Mouse (Mus musculus) Patski (cell line): ENCODE results near the gene Arhgef17. TPM values are rescaled to one million over a fixed set of nuclear protein-coding genes. Genes with fewer than 3 reads are reported as not detected.

Experiments
- ATAC-seq: fragments of 100-300 bp; one replicate; pipeline ENCODE4 v1.8.0; 2021
- CTCF ChIA-PET: fragments of 350-600 bp; sonication (Branson Sonifier 250); formaldehyde crosslinking; loops from one replicate; lab custom pipeline; 2022; ENCODE audit warnings: inconsistent platforms; lab: Charles Lee
- POLR2A ChIA-PET: fragments of 350-600 bp; sonication (Branson Sonifier 250); formaldehyde crosslinking; loops from one replicate; lab custom pipeline; 2022; ENCODE audit warnings: antibody characterized with exemption, inconsistent platforms; lab: Charles Lee
- DNase-seq: peaks from one replicate; pipeline ENCODE4 v3.0.0-alpha.2; 2011; ENCODE audit warnings: low read depth, low spot score
- H3K27me3 ChIP-seq: fragments of 371-371 bp; one replicate; pipeline ENCODE4 v1.5.1; 2021
- CTCF ChIP-seq: fragments of 100-300 bp; IDR thresholded peaks from one replicate; pipeline ENCODE4 v1.5.1; 2021
- in situ Hi-C: fragments of 300-500 bp; cut with MboI; formaldehyde crosslinking; loops from 3 replicates; pipeline ENCODE4 v1.11.1; 2018; ENCODE audit warnings: low pct_unique_long_range_greater_than_20kb, mixed read lengths
- polyA plus RNA-seq: library from polyadenylated mRNA; unstranded; gene quantifications from one replicate; pipeline ENCODE4 v1.2.3, GENCODE M21; 2021

Gene Arhgef17
- polyA plus RNA-seq, 1 experiment from 2014 or later = 78.8 TPM

- no peak for DNase-seq
- ATAC-seq = no peak
- H3K27me3 ChIP-seq = no peaks in the 10 kb centered on the region
- POLR2A ChIA-PET = interaction anchor here (0.6 to 4.4 kb wide), 5 partner anchors 10 to 1776 kb away, joined by 5 to 33 read pairs (median 15); no protein-coding TSS in a partner anchor
- CTCF ChIA-PET = interaction anchor here (0.6 to 3.2 kb wide), 5 partner anchors 13 to 27 kb away, joined by 3 to 17 read pairs (median 3); no protein-coding TSS in a partner anchor
- in situ Hi-C loops = loop anchor here (10.0 kb wide), 1 partner anchor 55 kb away; no protein-coding TSS in a partner anchor
- no peak for TF ChIP-seq CTCF
Observed at GRCm38 (mm10) chr7:100929639-100930303, 2.1 kb downstream of the Arhgef17 start.

- ATAC-seq = no peak
Observed at GRCm38 (mm10) chr7:100928456-100928855, 3.5 kb downstream of the Arhgef17 start.

GRCm38 (mm10) chr7:100927287-100928000 is 4.5 kb downstream of the Arhgef17 start:
- ATAC-seq (no peak), DNase-seq (no peak)
- POLR2A ChIA-PET = interaction anchor here (0.6 to 1.4 kb wide), 4 partner anchors 9 to 26 kb away, joined by 3 to 6 read pairs (median 4); no protein-coding TSS in a partner anchor
- in situ Hi-C loops = no loop called here
- no peak for TF ChIP-seq CTCF
- CTCF ChIA-PET = interaction anchor here (0.9 to 1.8 kb wide), 3 partner anchors 9 to 124 kb away, joined by 3 to 15 read pairs (median 3); no protein-coding TSS in a partner anchor
- H3K27me3 ChIP-seq = no peaks in the 10 kb centered on the region

More at GRCm38 (mm10) chr7:100928456-100928855, 3.5 kb downstream of the Arhgef17 start:
- ChIA-PET POLR2A (interaction anchor here (4.2 to 4.4 kb wide), 2 partner anchors 9 to 21 kb away, joined by 32 to 33 read pairs; no protein-coding TSS in a partner anchor), CTCF (no interaction called here)
- no peak for DNase-seq
- TF ChIP-seq CTCF = no peak
- H3K27me3 ChIP-seq = no peaks in the 10 kb centered on the region
- in situ Hi-C loops = no loop called here

DNA sequence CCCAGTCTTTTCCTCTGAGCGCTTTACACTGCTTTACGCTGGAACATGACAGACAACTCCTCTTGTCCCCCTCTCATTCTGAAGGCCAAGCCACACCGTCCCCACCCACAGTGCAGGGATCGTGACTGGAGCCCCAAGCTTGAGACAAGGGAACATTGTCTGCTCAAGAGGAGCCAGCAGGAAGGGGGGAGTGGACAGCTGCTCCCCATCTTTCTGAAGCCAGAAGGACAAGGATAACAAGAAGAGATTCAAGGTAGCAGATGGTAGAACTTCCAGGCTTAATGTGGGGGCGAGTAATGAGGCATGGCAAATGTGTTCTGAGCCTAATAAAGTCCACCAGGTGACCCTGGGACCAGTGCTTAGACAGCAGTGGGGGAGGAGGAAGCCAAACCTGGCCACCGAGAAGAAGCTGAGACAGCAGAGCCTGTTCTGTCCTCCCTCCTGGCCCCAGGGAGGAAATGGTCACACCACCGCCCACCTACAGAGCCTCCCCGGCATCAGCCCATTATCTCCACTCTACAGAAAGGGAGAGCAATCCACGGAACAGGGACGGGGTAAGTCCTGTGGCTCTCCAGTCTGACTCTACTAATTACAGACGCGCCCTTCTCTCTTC is 5.5 kb downstream of the Arhgef17 start:
- DNase-seq = no peak
- in situ Hi-C loops = no loop called here
- CTCF ChIA-PET = interaction anchor here (1.4 to 1.8 kb wide), 2 partner anchors 18 to 19 kb away, joined by 14 to 15 read pairs; no protein-coding TSS in a partner anchor
- POLR2A ChIA-PET = interaction anchor here (1.4 kb wide), 1 partner anchor 19 kb away, joined by 6 read pairs; no protein-coding TSS in a partner anchor
- ATAC-seq = no peak
- no peaks in the 10 kb centered on the region for H3K27me3 ChIP-seq
- no peak for TF ChIP-seq CTCF

DNA sequence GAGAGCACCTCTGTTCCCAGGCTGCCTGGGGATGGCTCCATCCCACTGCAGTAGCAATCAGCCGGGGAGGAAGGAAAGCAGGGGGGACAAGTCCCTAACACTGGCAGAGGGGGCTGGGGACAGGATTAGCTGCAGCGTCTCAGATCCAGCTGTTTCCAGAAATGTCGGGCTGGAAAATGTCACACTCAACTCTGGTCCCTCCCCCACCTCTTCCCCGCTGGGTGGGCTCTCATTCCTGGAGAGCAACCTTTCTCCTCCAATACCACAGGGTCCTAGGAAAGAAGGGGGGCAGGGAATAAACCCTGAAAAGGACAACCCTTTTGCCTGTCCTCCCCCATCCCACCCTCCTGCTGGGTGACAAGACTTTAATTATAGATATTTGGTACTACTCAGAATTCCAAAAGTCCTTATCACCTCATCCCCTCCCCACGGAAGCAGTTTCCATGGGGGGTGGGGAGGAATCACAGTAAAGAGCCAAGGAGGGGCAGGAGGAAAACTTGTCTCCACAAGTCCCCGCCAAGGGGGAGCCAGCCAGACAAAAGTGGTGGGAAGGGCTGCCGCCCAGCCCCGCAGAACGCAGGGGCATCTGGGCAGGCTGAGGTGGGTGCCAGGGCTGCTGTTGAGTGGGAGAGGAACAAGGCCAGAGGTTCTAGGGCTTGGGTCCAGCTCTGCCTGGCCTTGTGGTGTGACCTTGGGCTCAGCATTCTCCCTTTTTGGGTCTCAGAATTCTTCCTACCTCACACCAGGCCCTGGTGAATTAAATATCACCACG is 7.0 kb downstream of the Arhgef17 start:
- in situ Hi-C loops = no loop called here
- ChIA-PET CTCF (interaction anchor here (0.9 to 1.4 kb wide), 2 partner anchors 17 to 54 kb away, joined by 3 to 14 read pairs; no protein-coding TSS in a partner anchor), POLR2A (interaction anchor here (0.9 kb wide), 1 partner anchor 15 kb away, joined by 3 read pairs; no protein-coding TSS in a partner anchor)
- no peak for DNase-seq
- ATAC-seq = no peak
- no peak for TF ChIP-seq CTCF
- H3K27me3 ChIP-seq = no peaks in the 10 kb centered on the region

DNA sequence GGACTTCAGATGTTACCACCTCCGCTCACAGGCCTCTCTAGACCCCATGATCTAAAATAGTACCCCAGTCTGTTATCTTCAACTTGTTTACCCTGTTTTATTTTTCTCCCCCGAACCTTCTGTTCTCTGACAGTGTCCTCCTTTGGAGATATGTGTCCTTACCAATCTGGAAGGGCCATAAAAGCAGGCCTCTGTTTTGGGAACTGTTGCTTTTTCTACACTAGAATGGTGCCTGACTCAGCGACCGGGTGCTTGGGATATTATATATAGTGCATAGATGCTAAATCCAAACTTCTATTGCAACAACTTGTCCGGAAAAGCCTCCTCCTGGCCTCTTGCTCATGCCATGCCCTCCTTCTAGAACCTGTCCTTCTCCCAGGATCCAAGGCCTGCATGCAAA is 7.7 kb downstream of the Arhgef17 start:
- POLR2A ChIA-PET = interaction anchor here (0.9 kb wide), 1 partner anchor 15 kb away, joined by 3 read pairs; no protein-coding TSS in a partner anchor
- ATAC-seq (no peak), DNase-seq (no peak)
- TF ChIP-seq CTCF = no peak
- in situ Hi-C loops = no loop called here
- CTCF ChIA-PET = interaction anchor here (0.6 to 2.2 kb wide), 2 partner anchors 13 to 15 kb away, joined by 3 to 7 read pairs; no protein-coding TSS in a partner anchor
- no peaks in the 10 kb centered on the region for H3K27me3 ChIP-seq

- POLR2A ChIA-PET = interaction anchor here (0.9 to 1.2 kb wide), 2 partner anchors 8 to 15 kb away, joined by 3 to 4 read pairs; partner anchors contain the start of gene Arhgef17
- no peak for TF ChIP-seq CTCF
- no peaks in the 10 kb centered on the region for H3K27me3 ChIP-seq
- CTCF ChIA-PET = interaction anchor here (1.1 to 2.2 kb wide), 3 partner anchors 14 to 64 kb away, joined by 3 to 7 read pairs (median 5); no protein-coding TSS in a partner anchor
- peak; percentile 26 for ATAC-seq
- no peak for DNase-seq
- in situ Hi-C loops = no loop called here
Observed at GRCm38 (mm10) chr7:100922907-100923306, 9.0 kb downstream of the Arhgef17 start.

GRCm38 (mm10) chr7:100921289-100921688 is 10.6 kb downstream of the Arhgef17 start:
- in situ Hi-C loops = no loop called here
- no peak for TF ChIP-seq CTCF
- CTCF ChIA-PET = interaction anchor here (0.9 to 1.6 kb wide), 3 partner anchors 10 to 491 kb away, joined by 3 to 5 read pairs (median 3); no protein-coding TSS in a partner anchor
- no peak for ATAC-seq
- DNase-seq = no peak
- H3K27me3 ChIP-seq = no peaks in the 10 kb centered on the region
- POLR2A ChIA-PET = interaction anchor here (4.8 kb wide), 1 partner anchor 9 kb away, joined by 33 read pairs; the partner anchor contains the start of gene Arhgef17

DNA sequence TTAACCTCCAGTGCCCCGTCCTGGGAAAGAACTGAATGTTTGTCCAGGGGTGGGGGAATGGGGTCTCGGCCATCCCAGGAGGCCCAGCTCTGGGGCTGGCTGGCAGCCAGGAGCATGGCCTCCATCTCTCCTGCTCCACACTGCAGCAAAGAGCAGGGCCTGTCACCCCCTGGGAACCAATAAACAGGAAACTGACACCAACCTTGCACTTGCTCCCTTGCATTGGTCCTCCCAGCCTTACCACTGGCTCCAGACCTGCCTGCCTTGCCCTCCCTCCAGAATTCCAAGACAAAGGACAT is 12.1 kb downstream of the Arhgef17 start:
- H3K27me3 ChIP-seq = no peaks in the 10 kb centered on the region
- in situ Hi-C loops = no loop called here
- ATAC-seq (no peak), DNase-seq (no peak)
- ChIA-PET CTCF (interaction anchor here (1.0 to 1.3 kb wide), 2 partner anchors 12 to 16 kb away, joined by 3 to 5 read pairs; no protein-coding TSS in a partner anchor), POLR2A (interaction anchor here (4.8 kb wide), 1 partner anchor 11 kb away, joined by 33 read pairs; the partner anchor contains the start of gene Arhgef17)
- no peak for TF ChIP-seq CTCF
